Mouse (Mus musculus) left cerebral cortex, adult 8-10 months (tissue): ENCODE results near the gene Faap100. TPM values are rescaled to one million over a fixed set of nuclear protein-coding genes. Genes with fewer than 3 reads are reported as not detected.

Experiments
- DNase-seq, 2 experiments: peaks; one replicate each; pipeline ENCODE4 v3.0.0; 2022; ENCODE audit warnings: low spot score in 2 of 2
- total RNA-seq, 4 experiments: library from RNA; stranded (reverse); gene quantifications; 2 replicates each; pipeline ENCODE4 v1.2.4; 2022

Gene Faap100
- total RNA-seq, 4 experiments from 2014 or later, result 14.0 to 17.2 (median 14.9) TPM

DNA sequence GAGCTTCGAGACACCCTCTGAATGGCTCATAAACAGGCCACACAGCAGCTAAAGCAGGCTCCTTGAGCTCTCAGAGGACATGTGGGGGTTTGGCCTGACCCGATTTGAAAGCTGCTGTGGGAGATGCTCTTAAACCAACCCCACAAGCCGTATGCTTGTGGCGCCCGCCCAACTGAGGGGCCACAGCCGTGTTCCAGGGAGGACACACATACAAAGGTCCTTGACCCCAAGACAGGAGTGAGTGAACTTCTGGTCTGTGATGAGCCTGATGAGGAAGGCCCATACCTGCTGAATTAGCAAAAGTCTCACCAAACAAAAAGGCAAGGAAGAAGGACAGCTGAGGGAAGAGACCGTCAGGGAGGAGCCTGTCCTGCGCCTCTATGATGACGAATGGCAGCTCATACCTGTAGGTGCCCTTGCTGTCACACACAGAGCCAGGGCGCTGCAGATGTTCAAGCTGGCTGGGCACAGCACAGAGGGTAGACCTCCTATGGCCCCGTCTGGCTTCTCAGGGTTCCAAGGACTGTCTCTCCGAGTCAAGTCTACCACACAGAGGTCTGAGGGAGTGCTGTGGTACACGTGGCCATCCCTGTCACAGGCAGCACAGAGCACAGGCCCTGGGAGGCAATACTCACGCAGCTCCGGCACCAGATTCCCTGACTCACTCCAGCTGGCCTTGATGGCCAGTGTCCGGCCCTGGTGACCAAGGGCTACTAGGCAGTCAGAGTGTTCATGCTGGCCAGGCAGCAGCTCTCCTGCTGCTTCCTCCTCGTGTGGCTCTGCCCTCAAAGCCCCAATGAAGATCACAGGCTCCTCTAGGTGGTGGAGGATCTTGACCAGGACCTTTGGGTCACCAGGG lies 2.0 kb downstream of the Faap100 start:
- no peak for DNase-seq

DNA sequence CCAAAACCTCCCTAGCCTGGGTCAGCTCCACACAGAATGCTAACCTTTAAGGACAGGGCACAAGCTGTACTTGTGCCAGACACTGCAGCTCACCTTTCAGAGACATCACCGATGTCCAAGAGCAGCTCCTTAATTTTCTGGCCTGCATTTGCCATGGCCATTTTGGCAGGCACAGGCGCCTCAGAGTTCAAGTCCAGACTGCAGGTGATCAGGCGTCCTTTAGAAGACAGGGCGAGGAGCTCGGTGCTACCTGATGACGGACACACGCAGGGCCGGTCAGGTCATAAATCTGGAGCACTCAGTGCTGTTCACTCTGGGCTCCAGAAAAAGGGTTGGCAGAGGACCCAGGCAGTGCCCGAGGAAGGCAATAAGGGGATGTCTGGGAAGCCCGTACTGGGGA lies 3.2 kb downstream of the Faap100 start:
- DNase-seq, result no peak

DNA sequence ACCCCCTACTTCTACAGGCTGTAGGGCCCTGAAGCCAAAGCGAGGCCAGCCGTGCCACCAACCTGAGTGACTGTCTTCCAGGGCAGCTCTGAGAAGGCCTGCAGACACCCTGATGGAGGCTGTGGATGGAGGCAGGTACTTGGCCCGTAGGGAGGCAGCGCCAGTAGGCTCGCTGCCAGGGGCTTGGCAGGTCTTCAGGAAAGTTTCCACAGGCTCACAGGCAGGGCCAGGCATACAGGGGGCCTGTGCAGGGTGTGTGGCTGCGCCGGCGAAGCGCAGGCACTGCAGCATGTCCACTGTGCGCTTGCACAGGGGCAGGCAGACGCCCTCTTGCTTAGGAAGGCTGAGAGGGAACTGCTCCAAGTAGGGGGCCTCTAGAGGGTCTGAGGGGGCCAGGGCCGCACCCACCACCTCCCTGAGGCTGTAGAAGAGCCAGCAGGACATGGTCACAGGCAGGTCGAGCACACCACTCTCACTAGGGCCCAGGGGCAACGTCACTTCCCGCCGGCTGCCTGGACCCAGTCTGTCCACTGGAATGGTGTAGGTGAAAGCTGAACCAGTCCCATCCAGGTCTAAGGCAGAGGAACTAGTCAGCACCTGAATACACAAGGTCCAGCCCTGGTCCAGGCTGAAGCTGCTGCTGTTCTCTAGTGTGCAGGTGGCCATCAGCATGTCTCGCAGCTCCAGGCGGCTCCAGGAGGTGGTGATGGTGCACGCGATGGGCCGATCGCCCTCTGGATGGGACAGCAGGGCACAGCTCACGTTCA lies 4.6 kb downstream of the Faap100 start:
- DNase-seq, result no peak

DNA sequence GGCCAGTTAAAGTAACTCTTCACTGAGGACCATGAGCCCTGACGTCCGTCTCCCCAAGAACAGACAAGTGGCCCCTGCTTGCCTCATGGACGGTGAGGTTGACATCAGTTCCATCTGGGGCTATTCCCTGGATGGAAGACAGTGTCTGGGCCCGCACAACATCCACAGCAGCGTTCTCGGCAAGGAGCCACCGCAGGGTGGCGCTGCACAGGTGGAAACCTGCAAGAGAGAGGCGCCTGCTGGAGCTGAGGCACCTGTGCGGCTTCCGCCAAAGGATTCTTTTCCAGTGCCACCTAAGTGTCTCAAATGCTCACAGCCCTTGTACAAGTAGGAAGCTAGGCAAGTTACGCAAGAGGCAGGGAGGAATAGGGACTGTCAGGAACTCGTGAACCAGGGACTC lies 5.5 kb downstream of the Faap100 start:
- DNase-seq, result no peak

DNA sequence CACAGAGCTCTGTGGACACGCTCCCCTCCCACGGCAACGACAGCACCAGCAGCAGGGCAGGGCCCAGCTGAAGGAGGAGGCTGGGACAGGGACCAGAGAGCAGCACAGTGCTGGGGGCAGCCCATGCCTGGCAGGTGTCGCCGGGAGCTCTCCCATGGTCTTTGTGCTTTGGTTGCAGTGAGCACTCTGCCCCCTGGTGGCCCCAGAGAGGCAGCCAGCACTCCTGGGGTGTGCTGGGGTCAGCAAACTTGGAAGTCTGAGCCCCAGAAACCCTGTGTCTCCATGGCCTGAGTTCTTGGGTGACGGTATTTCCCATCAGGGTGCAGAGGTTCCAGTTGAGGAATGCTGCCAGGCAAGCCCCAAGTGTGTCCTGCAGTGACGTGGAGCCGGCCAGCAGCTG lies 8.9 kb downstream of the Faap100 start:
- no peak for DNase-seq

DNA sequence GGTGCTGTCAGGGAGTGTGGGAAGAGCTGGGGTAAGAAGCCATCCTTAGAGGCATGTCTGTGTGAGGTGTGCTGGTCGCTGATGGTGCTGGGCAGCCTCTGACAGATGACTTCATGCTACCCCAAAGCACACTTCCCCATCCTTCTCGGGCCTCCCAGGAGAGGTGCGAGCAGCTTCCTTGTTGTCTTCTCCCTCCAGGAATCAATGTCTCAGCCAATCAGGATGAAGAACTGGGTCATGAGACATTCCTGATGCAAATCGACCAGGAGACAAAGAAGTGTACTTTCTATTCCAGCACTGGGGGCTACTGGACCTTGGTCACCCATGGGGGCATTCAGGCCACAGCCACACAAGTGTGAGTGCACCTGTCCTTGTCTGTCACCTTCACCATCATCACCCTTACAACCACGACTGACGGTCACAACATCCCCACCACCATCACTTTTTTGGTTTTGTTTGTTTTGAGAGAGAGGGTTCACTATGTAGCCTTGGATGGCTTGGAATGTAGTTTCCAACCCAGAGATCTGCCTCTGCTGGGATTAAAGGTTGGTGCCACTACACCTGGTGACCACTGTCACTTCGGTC lies 12.0 kb downstream of the Faap100 start:
- DNase-seq, result no peak

GRCm38 (mm10) chr11:120362891-120363290 lies 15.7 kb downstream of the Faap100 start:
- DNase-seq, result no peak

- DNase-seq, result no peak
Measured at GRCm38 (mm10) chr11:120361295-120361694, 17.3 kb downstream of the Faap100 start, which contains the start of gene Fscn2. Fscn2 (plus strand) TSS chr11:120361534.

GRCm38 (mm10) chr11:120360755-120361154 lies 17.8 kb downstream of the Faap100 start:
- DNase-seq, result no peak

DNA sequence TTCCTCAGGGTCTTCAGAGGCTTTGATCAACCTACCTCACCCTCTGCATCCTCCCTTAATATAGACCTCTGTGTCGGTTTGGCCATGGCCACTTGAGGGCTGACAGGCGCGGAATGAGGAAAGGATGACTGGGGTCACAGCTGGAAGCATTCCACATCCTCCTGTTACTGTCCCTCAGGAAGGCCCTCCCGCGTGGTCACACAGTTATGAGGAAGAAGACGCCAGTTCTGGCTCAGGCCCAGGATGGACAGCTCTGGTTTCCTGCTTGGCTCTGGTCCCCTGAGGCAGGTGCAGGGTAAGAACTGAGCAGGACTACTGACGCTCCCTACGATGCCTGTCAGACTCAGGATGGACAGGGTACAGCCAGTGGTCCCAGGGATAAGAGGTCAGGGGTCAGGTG lies 18.5 kb downstream of the Faap100 start:
- no peak for DNase-seq

GRCm38 (mm10) chr11:120359391-120359790 lies 19.2 kb downstream of the Faap100 start:
- no peak for DNase-seq

GRCm38 (mm10) chr11:120357791-120358401 lies 20.7 kb downstream of the Faap100 start:
- peak in 1 of 2 experiments; percentile 75 for DNase-seq

DNA sequence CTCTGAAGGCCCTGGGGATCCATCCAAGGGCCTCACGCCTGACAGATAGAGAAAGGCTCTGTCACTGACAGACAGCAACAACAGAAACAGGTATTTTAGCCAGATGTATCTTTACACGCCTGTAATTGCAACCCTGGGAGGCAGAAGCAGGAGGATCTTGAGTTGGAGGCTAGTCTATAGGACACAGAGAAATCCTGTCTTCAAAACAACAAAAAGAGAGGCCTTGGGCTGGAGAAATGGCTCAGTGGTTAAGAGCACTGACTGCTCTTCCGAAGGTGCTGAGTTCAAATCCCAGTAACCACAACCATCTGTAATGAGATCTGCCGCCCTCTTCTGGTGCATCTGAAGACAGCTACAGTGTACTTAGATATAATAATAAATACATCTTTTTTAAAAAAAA lies 21.7 kb downstream of the Faap100 start:
- DNase-seq, result no peak

DNA sequence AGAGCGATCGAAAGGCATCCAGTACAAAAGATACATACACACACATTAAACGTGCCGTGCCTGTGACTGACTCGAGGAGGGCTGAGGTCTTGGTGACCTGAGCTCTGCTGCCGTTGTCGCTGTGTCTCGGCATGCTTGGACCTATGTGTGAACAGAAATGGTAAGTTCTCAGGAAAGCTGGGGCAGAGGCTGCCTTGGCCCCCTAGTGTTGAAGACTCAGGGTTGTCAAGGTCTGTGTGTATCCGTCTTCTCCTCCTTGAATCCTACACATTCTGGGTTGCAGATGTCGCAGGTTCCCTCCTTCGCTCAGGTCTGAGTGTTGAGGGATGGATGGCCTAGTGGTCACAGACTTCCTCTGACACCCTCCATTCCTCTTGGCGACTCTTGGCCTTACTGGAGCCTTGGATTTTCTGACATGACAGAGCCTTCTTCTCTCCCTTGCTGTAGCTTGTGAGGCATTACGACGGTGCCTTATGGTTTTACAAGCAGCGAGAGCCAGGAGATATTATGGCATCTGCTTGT lies 22.2 kb downstream of the Faap100 start:
- DNase-seq, result no peak

DNA sequence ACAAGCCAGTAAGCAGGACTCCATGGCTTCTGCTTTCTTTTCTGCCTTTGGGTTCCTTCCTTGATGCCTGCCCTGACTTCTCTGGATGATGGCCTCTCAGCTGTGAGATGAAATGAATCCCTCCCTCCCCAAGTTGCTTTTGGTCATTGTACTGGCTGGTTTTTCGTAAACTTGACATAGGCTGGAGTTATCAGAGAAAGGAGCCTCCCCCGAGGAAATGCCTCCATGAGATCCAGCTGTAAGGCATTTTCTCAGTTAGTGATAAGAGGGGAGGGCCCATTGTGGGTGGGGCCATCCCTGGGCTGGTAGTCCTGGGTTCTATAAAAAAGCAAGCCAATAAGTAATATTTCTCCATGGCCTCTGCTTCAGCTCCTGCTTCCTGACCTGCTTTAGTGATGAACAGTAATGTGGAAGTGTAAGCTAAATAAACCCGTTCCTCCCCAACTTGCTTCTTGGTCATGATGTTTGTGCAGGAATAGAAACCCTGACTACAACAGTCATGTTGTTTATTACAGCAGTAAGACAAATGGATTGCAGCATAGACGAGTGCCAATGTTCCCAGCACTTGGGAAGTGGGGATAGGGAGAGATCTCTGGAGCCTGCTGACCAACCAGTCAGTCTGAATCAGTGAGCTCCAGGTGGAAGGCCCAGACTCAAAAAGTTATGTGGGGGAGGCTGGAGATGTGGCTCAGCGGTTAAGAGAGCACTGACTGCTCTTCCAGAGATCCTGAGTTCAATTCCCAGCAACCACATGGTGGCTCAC lies 23.1 kb downstream of the Faap100 start:
- no peak for DNase-seq

DNA sequence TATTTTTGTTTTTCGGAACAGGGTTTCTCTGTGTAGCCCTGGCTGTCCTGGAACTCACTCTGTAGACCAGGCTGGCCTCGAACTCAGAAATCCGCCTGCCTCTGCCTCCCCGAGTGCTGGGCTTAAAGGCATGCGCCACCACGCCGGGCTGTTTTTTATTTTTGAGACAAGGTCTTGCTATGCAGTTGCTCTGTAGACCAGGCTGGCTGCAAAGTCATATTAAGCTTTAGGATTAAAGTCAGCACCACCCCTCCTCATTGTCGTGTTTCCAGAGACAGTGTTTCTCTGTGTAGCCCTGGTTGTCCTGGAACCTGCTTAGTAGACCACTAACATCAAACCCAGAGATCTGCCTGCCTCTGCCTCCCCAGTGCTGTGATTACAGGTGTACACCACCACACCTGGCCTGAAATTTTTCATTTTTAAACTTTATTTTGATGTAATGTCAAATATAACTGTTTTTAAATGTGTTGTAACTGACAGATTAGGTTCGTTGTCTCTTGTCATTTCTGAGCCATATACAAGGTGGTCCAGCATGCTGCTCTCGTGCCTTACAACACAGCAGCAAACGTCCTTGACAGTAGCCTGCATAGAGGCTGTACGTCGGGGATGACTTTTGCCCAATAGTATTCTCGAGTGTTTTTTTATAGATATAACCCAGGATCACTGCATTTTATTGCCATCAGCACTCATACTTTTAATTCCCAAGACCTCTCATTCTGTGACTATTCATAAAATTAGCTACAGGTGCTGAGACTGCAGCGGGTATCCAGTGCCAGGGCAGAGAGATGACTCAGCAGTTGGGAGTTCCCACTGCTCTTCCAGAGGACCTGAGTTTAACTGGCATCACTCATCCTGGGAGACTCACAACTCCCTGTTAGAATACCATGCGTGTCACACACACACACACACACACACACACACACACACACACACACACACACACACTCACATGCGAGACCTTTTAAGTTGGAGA lies 24.0 kb downstream of the Faap100 start:
- DNase-seq, result peak in 1 of 2 experiments; percentile 16

- peak in 1 of 2 experiments; percentile 27 for DNase-seq
Measured at GRCm38 (mm10) chr11:120353500-120354303, 24.9 kb downstream of the Faap100 start.

DNA sequence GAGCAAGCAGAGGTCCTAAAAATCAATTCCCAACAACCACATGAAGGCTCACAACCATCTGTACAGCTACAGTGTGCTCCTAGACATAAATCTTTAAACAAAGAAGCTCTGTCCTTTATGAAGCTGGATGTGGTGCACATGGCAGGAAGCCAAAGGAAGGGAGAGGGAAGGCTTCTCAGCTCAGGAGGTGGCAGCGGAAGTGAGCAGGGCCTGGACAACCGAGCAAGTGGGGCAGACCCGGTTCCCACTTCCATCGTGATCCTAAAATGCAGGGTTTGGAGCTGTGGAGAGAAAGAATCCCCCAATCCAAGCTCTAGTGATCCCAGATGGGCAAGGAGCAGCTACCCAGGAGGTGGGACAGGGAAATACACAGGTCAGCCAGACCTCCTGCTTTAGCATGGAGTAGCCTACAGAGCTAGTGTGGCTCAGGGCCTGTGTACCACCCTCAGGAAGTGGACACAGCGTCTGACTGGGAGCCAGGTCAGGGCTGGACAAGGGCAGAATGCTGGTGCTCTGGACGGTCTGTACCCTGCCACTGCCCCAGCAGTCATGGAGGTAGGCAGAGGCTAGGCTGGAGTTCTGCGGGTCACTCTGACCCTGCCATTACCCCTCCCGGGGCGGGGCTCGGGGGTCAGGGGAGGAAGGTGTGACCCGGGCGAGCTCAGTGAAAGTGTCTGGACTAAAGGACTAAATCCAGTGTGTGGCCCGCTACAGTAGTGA lies 25.8 kb downstream of the Faap100 start:
- no peak for DNase-seq
